Mouse (Mus musculus) heart, postnatal 14 days (tissue): ENCODE data around the gene Tomm40l. TPM values are rescaled to one million over a fixed set of nuclear protein-coding genes. Genes with fewer than 3 reads are reported as not detected.
"Not testable (repeated sequence)": the region's sequence is repeated elsewhere in the genome, so short reads cannot be mapped to it uniquely, and the experiment has no call there.

Source experiments
- DNase-seq, 2 experiments: peaks; one replicate each; pipeline ENCODE4 v3.0.0; 2021 to 2022
- intact Hi-C: fragments of 180-260 bp; cut with DNase I; formaldehyde crosslinking; loops from one replicate; pipeline ENCODE4 v1.15.1; 2025
- total RNA-seq, 2 experiments: library from RNA; stranded (reverse); gene quantifications; 2 replicates each; pipeline ENCODE4 v1.2.3; 2021

Gene Tomm40l
- total RNA-seq, 2 experiments from 2014 or later: 86.2 to 92.8 TPM

DNA sequence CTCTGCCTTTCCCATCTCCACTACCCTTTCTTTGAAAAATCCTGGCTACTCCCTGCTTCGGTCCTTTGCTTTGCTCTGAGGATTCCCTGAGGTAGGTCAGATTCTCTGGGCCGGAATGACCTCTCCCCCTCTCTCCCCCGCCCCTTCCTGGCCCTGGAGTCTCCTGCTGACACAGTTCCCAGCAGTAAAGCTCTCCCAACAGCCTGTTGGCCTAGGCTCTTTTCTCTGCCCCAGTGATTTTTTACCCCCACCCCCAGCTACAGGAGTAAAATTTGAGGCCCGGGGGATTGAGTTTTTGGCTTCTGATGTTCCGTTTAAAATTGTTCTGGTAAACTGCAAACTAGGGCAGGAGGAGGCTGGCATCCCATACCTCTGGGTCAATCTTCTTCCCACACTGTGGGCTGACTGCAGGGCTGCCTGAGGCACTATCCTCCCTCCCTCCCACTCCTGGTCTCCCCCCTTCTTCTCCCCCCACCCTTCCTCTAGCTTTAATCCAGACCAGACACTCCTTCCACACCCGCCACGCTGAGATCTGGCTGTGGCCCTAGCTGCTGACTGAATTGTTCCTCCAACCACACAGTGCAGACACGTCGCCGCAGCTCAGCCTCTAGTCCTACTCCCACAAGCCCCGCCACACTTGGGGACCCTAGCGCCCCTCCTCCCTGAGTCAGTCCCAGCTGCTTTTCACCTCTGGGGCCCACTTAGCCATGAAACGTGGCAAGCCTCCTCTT is 29.4 kb upstream of the Tomm40l start:
- peak; percentile 53 to 60 for DNase-seq
- intact Hi-C loops: no loop called here

DNA sequence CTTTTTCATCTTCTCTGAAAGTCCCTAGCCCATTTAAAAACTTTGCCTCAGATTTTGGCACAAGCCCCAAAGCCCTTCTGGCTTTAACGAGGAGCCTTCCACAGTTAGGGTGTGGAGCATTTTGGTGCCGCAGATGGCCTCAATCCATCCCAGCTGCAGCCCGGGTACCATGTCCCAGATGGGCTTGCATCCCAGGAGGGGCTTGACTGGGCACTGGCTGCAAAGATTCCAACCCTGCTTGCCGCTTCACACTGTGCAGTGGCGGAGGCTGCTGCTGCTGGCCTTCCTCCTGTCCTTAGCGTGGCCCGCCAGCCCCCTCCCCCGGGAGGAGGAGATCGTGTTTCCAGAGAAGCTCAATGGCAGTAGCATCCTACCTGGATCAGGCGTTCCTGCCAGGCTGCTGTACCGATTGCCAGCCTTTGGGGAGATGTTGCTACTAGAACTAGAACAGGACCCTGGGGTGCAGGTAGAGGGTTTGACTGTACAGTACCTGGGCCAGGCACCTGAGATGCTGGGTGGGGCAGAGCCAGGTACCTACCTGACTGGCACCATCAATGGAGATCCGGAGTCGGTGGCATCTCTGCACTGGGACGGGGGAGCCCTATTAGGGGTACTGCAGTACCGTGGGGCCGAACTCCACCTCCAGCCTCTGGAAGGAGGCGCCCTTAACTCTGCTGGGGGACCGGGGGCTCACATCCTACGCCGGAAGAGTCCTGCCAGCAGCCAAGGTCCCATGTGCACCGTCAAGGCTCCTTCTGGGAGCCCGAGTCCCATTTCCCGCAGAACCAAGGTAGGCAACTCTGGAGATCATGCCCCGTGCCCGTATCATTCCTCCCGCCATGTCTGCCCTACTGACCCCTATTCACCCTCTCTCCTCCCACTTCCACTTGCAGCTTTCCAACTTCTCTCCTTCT is 28.6 kb upstream of the Tomm40l start, which contains the start of gene Ndufs2:
Gene Ndufs2, minus strand, starts transcription at position 709 of the 914 bp plus-strand sequence.
- intact Hi-C loops: no loop called here
- peak; percentile 42 to 44 for DNase-seq

DNA sequence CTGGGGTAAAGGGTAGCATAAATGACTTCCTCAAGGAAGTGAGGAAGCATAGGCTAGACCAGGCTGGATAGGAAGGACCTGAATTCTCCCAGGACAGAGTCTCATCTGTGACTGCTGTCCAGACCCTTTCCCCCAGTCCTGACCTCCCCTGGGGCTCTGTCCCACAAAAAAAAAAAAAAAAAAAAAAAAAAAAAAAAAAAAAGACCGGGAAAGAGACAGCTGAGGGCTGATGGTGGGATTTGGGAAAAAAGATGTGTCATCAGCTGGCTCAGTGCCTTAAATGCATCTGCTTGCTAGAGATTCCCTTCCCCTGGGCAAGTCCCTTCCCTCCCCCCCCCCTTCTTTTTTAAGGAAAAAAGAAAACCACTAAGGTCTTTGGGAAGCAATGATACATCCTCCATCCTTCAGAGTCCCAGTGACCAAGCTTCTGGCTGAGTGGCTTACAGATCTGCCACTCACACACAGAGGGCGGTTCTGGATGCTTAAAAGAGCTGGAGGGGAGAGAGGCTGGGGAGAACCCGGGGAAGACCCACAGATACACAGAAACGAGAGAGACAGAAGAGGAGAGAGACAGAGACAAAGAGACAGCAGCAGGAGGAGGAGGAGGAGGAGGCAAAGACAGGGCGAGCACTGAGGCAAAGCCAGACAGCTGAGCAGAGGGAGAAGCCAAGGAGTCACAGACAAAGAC is 27.7 kb upstream of the Tomm40l start, which contains the start of gene Adamts4:
Gene Adamts4, plus strand, starts transcription at position 509 of the 688 bp plus-strand sequence.
- peak; percentile 63 to 72 for DNase-seq
- intact Hi-C loops: no loop called here

DNA sequence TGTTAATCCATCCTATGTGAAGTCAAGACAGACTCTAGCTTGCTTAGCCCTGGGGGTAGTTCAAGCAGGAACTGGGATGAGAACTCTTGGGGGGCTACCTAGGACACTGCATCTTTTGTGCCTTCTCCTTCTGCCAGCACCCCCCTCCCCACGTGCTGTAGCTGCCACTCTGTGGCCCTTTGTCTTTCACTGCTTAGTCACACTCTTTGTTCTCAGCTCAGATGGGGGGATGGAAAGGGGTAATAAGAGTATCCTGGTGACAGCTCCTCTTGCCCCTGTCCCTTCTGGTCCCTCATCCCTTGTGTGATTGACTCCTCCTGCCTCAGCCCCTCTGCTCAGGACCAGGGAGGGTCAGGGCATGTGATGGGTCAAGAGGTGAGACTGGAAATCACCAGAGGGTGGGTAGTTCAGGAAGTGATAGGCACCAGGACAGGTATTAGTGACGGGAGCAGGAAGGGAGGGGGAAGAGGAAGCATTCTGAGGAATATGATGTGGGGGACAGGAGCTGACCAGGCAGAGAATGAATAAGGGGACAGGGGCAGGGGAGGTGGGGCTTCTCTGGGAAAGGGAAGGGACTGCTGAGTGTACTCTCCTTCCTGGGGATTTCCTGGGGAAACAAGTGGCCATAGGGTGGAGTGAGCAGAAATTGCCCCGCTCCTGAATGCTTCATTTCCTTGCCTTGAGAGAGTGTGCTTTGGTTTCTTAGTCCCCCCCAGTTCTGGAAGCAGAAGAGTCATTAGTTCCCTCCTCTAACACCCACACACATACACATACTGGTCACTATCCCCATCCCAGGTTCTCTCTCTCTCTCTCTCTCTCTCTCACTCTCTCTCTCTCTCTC is 26.3 kb upstream of the Tomm40l start:
- intact Hi-C loops: no loop called here

DNA sequence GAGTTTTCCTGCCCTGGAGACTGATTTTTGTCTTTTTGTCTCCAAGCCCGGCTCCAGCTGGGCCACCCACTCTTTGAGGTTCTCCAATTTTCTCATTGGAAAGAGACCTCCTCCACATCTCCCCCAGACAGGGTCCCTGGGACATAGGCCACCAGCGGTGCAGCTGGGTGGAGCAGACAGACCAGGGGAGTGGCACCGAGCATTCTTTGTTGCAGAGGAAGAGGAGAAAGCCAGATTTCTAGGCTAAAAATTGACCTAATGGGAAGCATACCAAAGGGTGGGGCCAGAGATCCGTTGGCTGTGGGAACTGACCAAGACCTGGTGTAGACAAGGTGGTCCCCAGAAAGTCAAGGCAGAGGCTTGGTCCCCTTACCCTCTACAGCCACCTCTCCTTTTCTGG is 25.6 kb upstream of the Tomm40l start:
- DNase-seq: peak in 1 of 2 experiments; percentile 38
- intact Hi-C loops: no loop called here

More for the DNA sequence above, 26.3 kb upstream of the Tomm40l start:
- no peak for DNase-seq

DNA sequence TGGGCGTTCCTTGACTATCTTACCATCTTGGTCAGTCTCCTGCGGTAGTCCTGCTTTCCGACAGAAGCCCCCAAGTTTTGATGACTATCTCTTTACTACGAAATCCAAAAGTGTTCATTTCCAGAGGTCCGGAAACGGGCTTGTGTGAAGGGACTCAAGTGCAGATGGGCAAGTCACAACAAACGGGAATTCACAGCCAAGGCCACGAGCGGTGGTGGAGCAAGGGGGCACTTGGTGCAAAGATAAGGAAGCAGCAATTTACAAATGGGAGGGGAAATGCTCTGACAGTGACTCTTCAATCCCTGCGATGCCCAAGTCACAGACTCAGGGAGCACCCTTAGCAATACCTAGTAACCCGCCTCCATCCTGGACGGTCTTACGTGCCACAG is 25.1 kb upstream of the Tomm40l start:
- DNase-seq: no peak
- intact Hi-C loops: no loop called here

GRCm38 (mm10) chr1:171246709-171247452 is 24.6 kb upstream of the Tomm40l start:
- intact Hi-C loops: no loop called here

GRCm38 (mm10) chr1:171245353-171245752 is 23.0 kb upstream of the Tomm40l start:
- intact Hi-C loops: no loop called here

More at GRCm38 (mm10) chr1:171246709-171247452, 24.6 kb upstream of the Tomm40l start:
- DNase-seq: peak; percentile 98 to 99

GRCm38 (mm10) chr1:171241952-171242351 is 19.6 kb upstream of the Tomm40l start:
- not testable (repeated sequence) for DNase-seq
- intact Hi-C loops: loop anchor here (5.0 kb wide), 1 partner anchor 40 kb away; the partner anchor contains the start of gene Ppox

More at GRCm38 (mm10) chr1:171245353-171245752, 23.0 kb upstream of the Tomm40l start:
- DNase-seq: no peak

DNA sequence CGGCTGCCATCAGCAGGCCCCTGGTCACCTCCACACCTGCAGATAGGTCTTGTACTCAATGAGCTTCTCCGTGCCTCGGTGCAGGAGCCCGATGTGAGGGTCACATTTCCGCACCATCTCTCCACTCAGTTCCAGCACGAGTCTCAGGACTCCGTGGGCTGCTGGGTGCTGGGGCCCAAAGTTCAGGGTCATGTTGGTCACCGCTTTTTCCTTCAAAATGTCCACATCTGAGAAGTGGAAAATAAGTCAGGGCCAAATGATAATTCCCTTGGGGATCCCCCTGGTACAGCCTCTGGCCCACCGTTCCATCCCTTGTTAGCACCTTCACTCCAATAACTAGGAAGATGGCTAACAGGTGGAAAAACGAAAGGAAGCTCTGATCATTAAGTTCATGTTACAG is 18.6 kb upstream of the Tomm40l start:
- intact Hi-C loops: loop anchor here (5.0 kb wide), 1 partner anchor 41 kb away; the partner anchor contains the start of gene Ppox
- DNase-seq: no peak

GRCm38 (mm10) chr1:171239992-171240744 is 17.9 kb upstream of the Tomm40l start:
- intact Hi-C loops: loop anchor here (2.0 to 5.0 kb wide), 3 partner anchors 17 to 123 kb away; partner anchors contain the start of genes Ppox and Tomm40l
- peak in 1 of 2 experiments; percentile 54 for DNase-seq

GRCm38 (mm10) chr1:171238463-171238862 is 16.1 kb upstream of the Tomm40l start:
- peak; percentile 71 to 73 for DNase-seq
- intact Hi-C loops: loop anchor here (2.0 to 5.0 kb wide), 2 partner anchors 16 to 121 kb away; partner anchors contain the start of gene Tomm40l

- intact Hi-C loops: loop anchor here (5.0 kb wide), 1 partner anchor 120 kb away; no protein-coding TSS in a partner anchor
- no peak for DNase-seq
Measured at GRCm38 (mm10) chr1:171237438-171237837, 15.1 kb upstream of the Tomm40l start.

DNA sequence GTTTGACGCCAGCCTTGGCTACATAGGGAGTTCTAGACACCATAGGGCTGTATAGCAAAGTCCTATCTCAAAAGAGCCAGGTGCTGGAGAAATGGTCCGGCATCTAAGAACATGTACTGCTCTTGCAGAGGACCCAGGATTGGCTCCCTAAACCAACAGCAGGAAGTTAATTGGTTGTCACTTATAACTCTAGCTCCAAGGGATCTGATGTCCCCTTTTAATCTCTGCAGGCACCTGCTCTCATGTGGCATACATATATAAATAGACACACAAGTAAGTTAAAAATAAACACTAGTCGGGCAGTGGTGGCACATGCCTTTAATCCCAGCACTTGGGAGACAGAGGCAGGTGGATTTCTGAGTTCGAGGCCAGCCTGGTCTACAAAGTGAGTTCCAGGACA is 13.5 kb upstream of the Tomm40l start:
- intact Hi-C loops: loop anchor here (5.0 kb wide), 1 partner anchor 118 kb away; no protein-coding TSS in a partner anchor
- DNase-seq: no peak

GRCm38 (mm10) chr1:171234538-171234937 is 12.2 kb upstream of the Tomm40l start:
- intact Hi-C loops: no loop called here
- no peak for DNase-seq

- DNase-seq: no peak
- intact Hi-C loops: no loop called here
Measured at GRCm38 (mm10) chr1:171234126-171234525, 11.8 kb upstream of the Tomm40l start, which contains the start of gene Fcer1g. Gene Fcer1g (minus strand): TSS chr1:171234365.
